Mouse (Mus musculus) hindbrain, embryonic 12.5 days (tissue): ENCODE results near the gene Mrpl10. TPM values are rescaled to one million over a fixed set of nuclear protein-coding genes. Genes with fewer than 3 reads are reported as not detected.
A peak's percentile ranks its signal among the peaks of the same experiment; 100 is the strongest.

ENCODE experiments used
- ATAC-seq: fragments of 200-750 bp; cut with Nextera tagmentation; 2 replicates; pipeline ENCODE4 v1.8.0; 2017; ENCODE audit warnings: moderate TSS enrichment; ENCODE audit not compliant: low FRiP score
- H3K27ac ChIP-seq: fragments of 300-500 bp; sonication (generic); 2 replicates; pipeline ENCODE4 v1.5.1; 2016; ENCODE audit warnings: mild to moderate bottlenecking
- H3K27me3 ChIP-seq: fragments of 300-500 bp; sonication (generic); 2 replicates; pipeline ENCODE4 v1.6.1; 2016; ENCODE audit warnings: mild to moderate bottlenecking
- H3K36me3 ChIP-seq: fragments of 300-500 bp; sonication (generic); 2 replicates; pipeline ENCODE4 v1.6.1; 2016; ENCODE audit warnings: mild to moderate bottlenecking
- H3K4me1 ChIP-seq: fragments of 300-500 bp; sonication (generic); 2 replicates; pipeline ENCODE4 v1.6.1; 2016
- H3K4me2 ChIP-seq: fragments of 300-500 bp; sonication (generic); replicated peaks from 2 replicates; pipeline ENCODE4 v1.6.1; 2016; ENCODE audit warnings: mild to moderate bottlenecking
- H3K4me3 ChIP-seq: fragments of 300-500 bp; sonication (generic); 2 replicates; pipeline ENCODE4 v1.5.1; 2016; ENCODE audit warnings: mild to moderate bottlenecking
- H3K9ac ChIP-seq: fragments of 300-500 bp; sonication (generic); 2 replicates; pipeline ENCODE4 v1.6.1; 2016; ENCODE audit warnings: mild to moderate bottlenecking, moderate library complexity
- H3K9me3 ChIP-seq: fragments of 300-500 bp; sonication (generic); replicated peaks from 2 replicates; pipeline ENCODE4 v1.6.1; 2016; ENCODE audit warnings: mild to moderate bottlenecking
- WGBS: fragments of 180-500 bp; shearing (Covaris S2); methylation state at CpG from one replicate; pipeline ENCODE4 v1.1.7; 2016; 5-methylcytosine and 5-hydroxymethylcytosine counted together
- polyA plus RNA-seq: library from polyadenylated mRNA; unstranded; fragments of >200 nt; fragmentation: Nextera tagmentation; extraction: Ambion mirVana; gene quantifications from 2 replicates; pipeline ENCODE4 v1.2.1, GENCODE M21; 2016

Mrpl10 gene
- polyA plus RNA-seq, 1 experiment from 2014 or later: 64.8 TPM

- no peak overlapping the region for H3K9ac ChIP-seq
- no peak for ATAC-seq
These were observed 7.6 kb upstream of the Mrpl10 start for GRCm38 (mm10) chr11:97033781-97034180.

GRCm38 (mm10) chr11:97036141-97036540, 5.2 kb upstream of the Mrpl10 start:
- H3K36me3 ChIP-seq: peaks cover 9% of the 10 kb centered on the region
- no peak overlapping the region for H3K9ac ChIP-seq
- H3K4me3 ChIP-seq: no peak overlapping the region
- peaks cover 3% of the 10 kb centered on the region; the same call in 1 of the 2 replicates for H3K4me1 ChIP-seq
- no peak overlapping the region for H3K4me2 ChIP-seq
- H3K9me3 ChIP-seq: no peaks in the 10 kb centered on the region
- H3K27me3 ChIP-seq: no peaks in the 10 kb centered on the region
- no peak for ATAC-seq
- no peak overlapping the region for H3K27ac ChIP-seq
- WGBS: 94% methylated on average over 5 of the region's 5 CpGs

More at GRCm38 (mm10) chr11:97033781-97034180, 7.6 kb upstream of the Mrpl10 start:
- Histone ChIP-seq H3K27ac (no peak overlapping the region), H3K27me3 (no peaks in the 10 kb centered on the region), H3K4me2 (no peak overlapping the region), H3K4me3 (no peak overlapping the region), H3K36me3 (peaks cover 9% of the 10 kb centered on the region), H3K4me1 (peaks cover 10% of the 10 kb centered on the region; the same call in 1 of the 2 replicates), H3K9me3 (no peaks in the 10 kb centered on the region)
- WGBS: 94% methylated on average over 4 of the region's 4 CpGs

DNA sequence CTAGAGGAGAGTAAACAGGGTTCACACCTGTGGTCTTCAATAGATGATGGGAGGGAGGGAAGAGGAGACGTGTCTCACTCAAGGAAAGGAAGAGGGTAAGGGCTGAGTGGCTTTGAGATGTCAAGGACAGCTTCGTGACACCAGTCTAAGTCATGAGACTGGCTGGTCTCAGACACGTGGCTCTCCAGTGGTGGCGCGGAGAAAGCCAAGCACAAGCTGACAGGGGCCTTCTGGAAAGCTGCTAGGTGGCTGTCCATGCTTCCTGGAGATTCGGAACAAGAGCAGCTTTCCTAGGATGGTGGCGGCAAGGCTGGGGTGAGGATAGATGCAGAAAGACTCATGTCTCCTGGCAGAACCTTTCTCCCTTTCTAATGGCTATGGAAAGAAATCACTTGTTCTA, 2.5 kb upstream of the Mrpl10 start:
- ATAC-seq: no peak
- Histone ChIP-seq H3K4me1 (peaks cover 14% of the 10 kb centered on the region), H3K4me2 (no peak overlapping the region), H3K36me3 (no peaks in the 10 kb centered on the region), H3K4me3 (no peak overlapping the region), H3K9me3 (no peaks in the 10 kb centered on the region), H3K27me3 (no peaks in the 10 kb centered on the region), H3K27ac (no peak overlapping the region), H3K9ac (no peak overlapping the region)
- WGBS: 61% methylated on average over 7 of the region's 7 CpGs

DNA sequence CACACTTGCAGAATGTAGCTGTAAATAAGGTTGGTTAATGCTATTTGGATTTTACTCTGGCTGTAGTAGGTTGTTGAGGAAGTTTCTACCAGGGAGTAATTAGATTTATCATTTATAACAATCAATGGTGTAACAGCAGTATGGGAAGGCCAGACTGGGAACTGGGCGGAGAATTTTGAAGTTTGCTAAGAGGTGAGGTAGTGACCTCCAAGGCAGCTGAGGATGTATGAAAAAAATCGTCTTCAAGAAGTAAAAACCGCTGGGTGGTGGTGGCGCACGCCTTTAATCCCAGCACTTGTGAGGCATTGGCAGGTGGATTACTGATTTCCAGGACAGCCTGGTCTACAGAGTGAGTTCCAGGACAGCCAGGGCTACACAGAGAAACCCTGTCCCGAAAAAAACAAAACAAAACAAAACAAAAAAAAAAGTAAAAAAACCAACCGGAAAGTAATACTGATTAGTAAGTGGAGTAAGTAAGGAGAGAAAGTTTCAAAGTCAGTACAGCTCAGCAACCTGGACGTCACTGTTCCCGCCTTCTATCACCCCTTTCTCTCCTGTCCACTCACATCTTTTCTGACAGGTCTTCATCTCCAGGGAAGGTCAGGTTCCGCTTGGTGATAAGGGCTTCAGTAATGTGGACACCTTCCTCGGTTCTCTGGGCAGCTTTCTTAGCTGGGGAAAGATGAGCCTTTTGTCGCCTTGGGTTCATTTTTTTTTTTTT, 899 bp upstream of the Mrpl10 start:
- Histone ChIP-seq H3K4me1 (peaks cover 14% of the 10 kb centered on the region), H3K36me3 (peaks cover 13% of the 10 kb centered on the region; the same call in 1 of the 2 replicates), H3K27me3 (no peaks in the 10 kb centered on the region), H3K9ac (no peak overlapping the region), H3K27ac (no peak overlapping the region), H3K4me2 (peak overlapping the region; percentile 81), H3K4me3 (peak overlapping the region; percentile 82), H3K9me3 (no peaks in the 10 kb centered on the region)
- ATAC-seq: no peak
- 53% methylated on average over 12 of the region's 12 CpGs for WGBS

- Histone ChIP-seq H3K27me3 (no peaks in the 10 kb centered on the region), H3K4me1 (peaks cover 14% of the 10 kb centered on the region), H3K9ac (no peak overlapping the region), H3K4me3 (no peak overlapping the region), H3K9me3 (no peaks in the 10 kb centered on the region), H3K27ac (no peak overlapping the region), H3K36me3 (peaks cover 34% of the 10 kb centered on the region), H3K4me2 (no peak overlapping the region)
- WGBS: 95% methylated on average over 8 of the region's 8 CpGs
- ATAC-seq: no peak
These were observed 3.5 kb downstream of the Mrpl10 start for GRCm38 (mm10) chr11:97044902-97045301.

- 81% methylated on average over 7 of the region's 7 CpGs for WGBS
- Histone ChIP-seq H3K4me2 (no peak overlapping the region), H3K27me3 (no peaks in the 10 kb centered on the region), H3K27ac (no peak overlapping the region), H3K36me3 (peaks cover 34% of the 10 kb centered on the region), H3K9ac (no peak overlapping the region), H3K9me3 (no peaks in the 10 kb centered on the region), H3K4me1 (peaks cover 18% of the 10 kb centered on the region), H3K4me3 (no peak overlapping the region)
- no peak for ATAC-seq
These were observed 4.5 kb downstream of the Mrpl10 start for GRCm38 (mm10) chr11:97045861-97046260.

DNA sequence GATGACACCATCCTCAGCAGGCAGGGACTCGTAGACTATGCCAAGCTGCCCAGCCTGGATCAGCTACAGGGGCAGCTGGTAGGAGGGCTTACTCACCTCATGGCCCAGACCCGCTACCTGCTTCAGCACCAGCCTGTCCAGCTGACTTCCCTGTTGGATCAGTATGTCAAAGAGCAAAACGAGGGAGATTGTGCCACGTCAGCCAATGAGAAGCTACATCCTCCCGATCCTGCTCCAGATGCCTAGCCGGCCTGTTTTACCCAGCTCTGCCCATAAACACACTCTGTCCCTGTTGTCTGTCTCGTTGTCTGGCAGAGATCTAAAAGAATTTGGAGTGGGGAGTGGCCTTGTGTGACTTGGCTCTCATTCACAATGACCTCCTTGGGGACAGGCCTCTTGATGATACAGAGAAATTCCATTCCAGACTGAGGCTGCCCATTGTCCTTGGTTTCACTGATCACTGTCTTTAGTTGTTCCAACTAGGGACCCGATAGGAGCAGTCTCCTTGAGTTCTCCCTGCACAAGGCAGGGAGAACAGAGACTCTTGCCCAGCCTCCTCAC, 6.8 kb downstream of the Mrpl10 start:
- ATAC-seq: no peak
- no peak overlapping the region for H3K4me3 ChIP-seq
- H3K4me1 ChIP-seq: peaks cover 23% of the 10 kb centered on the region
- no peak overlapping the region for H3K4me2 ChIP-seq
- H3K9ac ChIP-seq: no peak overlapping the region
- H3K27ac ChIP-seq: no peak overlapping the region
- H3K27me3 ChIP-seq: no peaks in the 10 kb centered on the region
- WGBS: 81% methylated on average over 8 of the region's 8 CpGs
- peaks cover 40% of the 10 kb centered on the region for H3K36me3 ChIP-seq
- no peaks in the 10 kb centered on the region for H3K9me3 ChIP-seq

DNA sequence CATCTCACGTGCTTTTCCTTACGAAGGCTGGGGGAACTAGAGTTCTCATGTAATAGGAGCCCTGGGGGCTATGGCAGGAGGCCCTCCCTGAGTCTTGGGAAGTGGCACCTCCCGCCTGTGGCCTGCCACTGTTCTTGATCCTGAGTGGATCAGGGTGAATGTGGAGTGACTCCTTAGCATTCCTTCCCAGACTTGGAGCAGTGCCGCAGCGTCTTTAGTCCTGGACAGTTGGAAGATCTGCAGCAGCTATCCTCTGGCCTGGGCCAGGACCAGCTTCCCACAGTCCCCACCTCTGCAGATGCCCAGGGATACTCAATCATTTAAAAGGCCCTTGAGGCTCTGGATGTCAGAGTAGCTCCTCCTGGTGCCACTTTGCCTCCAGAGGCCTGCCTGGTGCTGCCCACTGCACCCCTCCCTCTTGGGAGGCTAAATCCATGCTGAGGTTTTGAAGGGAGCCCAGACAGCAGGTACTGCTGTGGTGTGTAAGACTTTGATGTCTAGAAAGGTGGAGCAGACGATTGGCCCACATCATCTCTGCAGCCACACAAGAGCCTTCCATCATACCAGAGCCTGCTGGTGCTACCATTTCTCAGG, 8.2 kb downstream of the Mrpl10 start:
- peaks cover 47% of the 10 kb centered on the region for H3K36me3 ChIP-seq
- H3K9me3 ChIP-seq: no peaks in the 10 kb centered on the region
- H3K27ac ChIP-seq: no peak overlapping the region
- 76% methylated on average over 6 of the region's 6 CpGs for WGBS
- H3K4me3 ChIP-seq: no peak overlapping the region
- no peak overlapping the region for H3K9ac ChIP-seq
- H3K27me3 ChIP-seq: no peaks in the 10 kb centered on the region
- ATAC-seq: no peak
- H3K4me1 ChIP-seq: peaks cover 23% of the 10 kb centered on the region
- no peak overlapping the region for H3K4me2 ChIP-seq

GRCm38 (mm10) chr11:97050216-97050943, 9.0 kb downstream of the Mrpl10 start, which contains the start of gene Osbpl7:
Osbpl7 (plus strand) TSS chr11:97050628.
- H3K9ac ChIP-seq: peak within 1 kb of the TSS; percentile 82
- ATAC-seq: peak; percentile 77
- H3K4me1 ChIP-seq: peaks cover 23% of the 10 kb centered on the region
- peak within 1 kb of the TSS; percentile 45 for H3K27ac ChIP-seq
- peak within 1 kb of the TSS; percentile 96 for H3K4me2 ChIP-seq
- no peaks in the 10 kb centered on the region for H3K9me3 ChIP-seq
- H3K4me3 ChIP-seq: peak within 1 kb of the TSS; percentile 65
- H3K27me3 ChIP-seq: no peaks in the 10 kb centered on the region
- H3K36me3 ChIP-seq: peaks cover 47% of the 10 kb centered on the region
- 7% methylated on average over 18 of the region's 18 CpGs for WGBS

DNA sequence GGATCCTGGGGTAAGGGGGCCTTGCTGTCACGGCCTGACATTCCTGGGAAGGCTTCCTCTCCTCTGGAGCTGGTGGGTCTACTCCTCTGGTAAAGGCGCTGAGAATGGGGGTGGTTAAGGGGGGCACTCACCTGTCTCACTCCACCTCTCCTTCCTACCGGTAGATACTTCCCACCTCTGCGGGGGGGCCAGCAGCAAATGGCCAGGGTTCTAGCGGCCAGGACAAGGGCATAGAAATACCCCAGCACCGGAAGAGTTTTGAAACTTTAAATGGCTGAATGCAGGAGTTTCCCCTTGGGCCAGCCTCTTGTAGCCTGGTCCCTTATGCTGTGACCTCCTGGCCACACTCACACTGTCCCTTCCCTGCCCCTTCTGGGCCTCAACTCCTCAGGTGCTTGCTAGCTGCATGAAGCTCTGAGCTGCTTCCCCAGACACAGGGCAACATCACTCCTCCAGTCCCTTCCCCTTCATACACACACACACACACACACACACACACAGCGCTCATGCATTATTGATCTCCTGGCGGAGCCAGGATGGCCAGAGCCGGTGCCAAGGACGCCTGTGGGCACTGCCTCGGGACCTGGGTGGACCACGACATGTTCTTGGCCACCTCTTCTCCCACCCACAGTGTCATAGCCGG, 9.7 kb downstream of the Mrpl10 start:
- Histone ChIP-seq H3K9me3 (no peaks in the 10 kb centered on the region), H3K4me1 (peaks cover 23% of the 10 kb centered on the region), H3K27me3 (no peaks in the 10 kb centered on the region), H3K4me3 (peak overlapping the region; percentile 65), H3K36me3 (peaks cover 51% of the 10 kb centered on the region), H3K9ac (peak overlapping the region; percentile 82), H3K27ac (peak overlapping the region; percentile 45), H3K4me2 (peak overlapping the region; percentile 96)
- WGBS: 26% methylated on average over 13 of the region's 13 CpGs
- ATAC-seq: peak; percentile 62

DNA sequence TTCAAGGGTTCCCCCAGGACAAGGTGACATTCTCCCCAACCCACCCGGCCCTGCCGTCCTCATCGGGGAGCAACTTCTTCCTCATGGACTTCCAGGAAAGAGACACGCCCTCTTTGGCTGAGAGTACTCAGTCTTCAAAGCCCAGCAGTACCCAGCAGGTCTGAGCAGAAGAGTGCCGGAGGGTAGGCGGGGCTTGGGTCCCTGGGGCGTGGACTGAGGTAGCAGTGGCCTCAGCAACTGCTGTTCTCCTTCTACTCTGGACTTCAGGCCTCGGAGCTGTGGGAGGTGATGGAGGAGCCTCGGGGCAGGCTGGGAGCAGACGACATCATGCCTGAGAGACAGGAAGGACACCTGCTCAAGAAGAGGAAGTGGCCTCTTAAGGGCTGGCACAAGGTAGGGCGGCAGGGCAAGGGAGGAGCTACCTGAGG, 10.9 kb downstream of the Mrpl10 start:
- Histone ChIP-seq H3K4me3 (no peak overlapping the region), H3K9ac (0 out of 2 replicates have a peak overlapping the region, but pooled peaks have one; percentile 82), H3K4me1 (peaks cover 23% of the 10 kb centered on the region), H3K36me3 (peaks cover 57% of the 10 kb centered on the region), H3K4me2 (peak overlapping the region; percentile 96), H3K27me3 (no peaks in the 10 kb centered on the region), H3K9me3 (no peaks in the 10 kb centered on the region), H3K27ac (no peak overlapping the region)
- WGBS: 30% methylated on average over 11 of the region's 11 CpGs
- ATAC-seq: no peak
